Mouse (Mus musculus): Measurements from ENCODE around the gene Kcnh3. TPM values are rescaled to one million over a fixed set of nuclear protein-coding genes. Genes with fewer than 3 reads are reported as not detected.

The Kcnh3 gene
- polyA plus RNA-seq, 1 experiment from 2014 or later: 11.0 TPM

DNA sequence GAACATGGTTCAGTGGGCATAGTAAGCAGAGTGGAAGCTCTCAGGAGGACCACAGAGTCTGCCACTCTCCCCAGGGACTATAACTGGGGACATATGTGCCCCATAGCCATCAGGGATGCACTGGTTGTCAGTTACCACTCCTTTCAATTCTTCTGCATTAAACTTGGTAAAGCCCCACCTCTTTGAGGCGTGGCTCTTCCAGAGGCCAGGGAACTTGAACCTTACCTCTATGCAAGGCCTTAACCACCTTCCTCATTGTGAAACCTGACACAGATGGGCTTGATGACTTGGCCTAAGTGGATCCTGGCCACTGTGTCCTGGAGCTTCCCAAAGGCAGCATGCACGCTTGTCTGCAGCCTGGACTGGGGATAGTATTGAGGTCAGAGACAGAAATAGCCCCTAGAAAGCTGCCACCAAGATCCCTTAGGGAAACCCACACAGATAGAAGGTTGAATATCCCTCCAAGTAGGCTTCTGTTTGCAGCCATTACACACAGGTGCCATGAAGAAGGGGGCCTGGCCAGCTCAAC lies 29.9 kb downstream of the Kcnh3 start:
- TF ChIP-seq CTCF (IDR thresholded peaks at IDR 0.05): no peak
- CTCF ChIA-PET: interaction anchor here (1.0 to 2.3 kb wide), 2 partner anchors 11 to 166 kb away, joined by 3 to 10 read pairs; no protein-coding TSS in a partner anchor
- POLR2A ChIA-PET: no interaction called here
- DNase-seq (ENCODE audit: low read depth, low spot score): no peak
- no peak for ATAC-seq
- in situ Hi-C loops (cut with MboI; ENCODE audit: low pct_unique_long_range_greater_than_20kb): no loop called here
- no peaks in the 10 kb centered on the region for H3K27me3 ChIP-seq

DNA sequence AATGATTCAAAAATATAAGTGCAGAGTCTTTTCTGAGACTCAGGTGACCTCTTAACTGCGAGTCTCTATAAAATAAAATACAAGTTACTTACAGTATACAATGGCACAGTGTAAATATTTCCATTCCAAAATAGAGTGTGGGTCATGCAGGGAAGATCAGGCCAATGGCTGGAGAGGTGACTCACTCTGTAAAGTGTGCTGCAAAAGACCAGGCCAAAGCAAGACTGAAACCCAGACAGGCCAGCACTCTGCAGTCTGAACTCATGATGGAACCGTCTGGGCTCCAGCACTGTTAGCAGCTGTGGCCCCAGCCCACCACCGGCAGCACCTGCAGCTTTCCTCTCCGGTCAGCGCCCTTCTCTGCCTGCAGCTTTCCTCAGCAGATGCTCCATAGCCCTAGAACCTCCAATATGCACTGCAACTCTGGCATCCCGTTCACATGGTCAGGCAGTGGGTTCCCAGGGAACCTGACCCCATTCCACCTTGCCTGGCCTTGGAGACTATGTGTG lies 30.6 kb downstream of the Kcnh3 start:
- in situ Hi-C loops (cut with MboI; ENCODE audit: low pct_unique_long_range_greater_than_20kb): no loop called here
- H3K27me3 ChIP-seq: no peaks in the 10 kb centered on the region
- ChIA-PET POLR2A (interaction anchor here (0.6 kb wide), 1 partner anchor 106 kb away, joined by 3 read pairs; no protein-coding TSS in a partner anchor), CTCF (interaction anchor here (1.0 kb wide), 1 partner anchor 167 kb away, joined by 3 read pairs; no protein-coding TSS in a partner anchor)
- no peak for ATAC-seq
- TF ChIP-seq CTCF (IDR thresholded peaks at IDR 0.05): no peak
- DNase-seq (ENCODE audit: low read depth, low spot score): no peak

DNA sequence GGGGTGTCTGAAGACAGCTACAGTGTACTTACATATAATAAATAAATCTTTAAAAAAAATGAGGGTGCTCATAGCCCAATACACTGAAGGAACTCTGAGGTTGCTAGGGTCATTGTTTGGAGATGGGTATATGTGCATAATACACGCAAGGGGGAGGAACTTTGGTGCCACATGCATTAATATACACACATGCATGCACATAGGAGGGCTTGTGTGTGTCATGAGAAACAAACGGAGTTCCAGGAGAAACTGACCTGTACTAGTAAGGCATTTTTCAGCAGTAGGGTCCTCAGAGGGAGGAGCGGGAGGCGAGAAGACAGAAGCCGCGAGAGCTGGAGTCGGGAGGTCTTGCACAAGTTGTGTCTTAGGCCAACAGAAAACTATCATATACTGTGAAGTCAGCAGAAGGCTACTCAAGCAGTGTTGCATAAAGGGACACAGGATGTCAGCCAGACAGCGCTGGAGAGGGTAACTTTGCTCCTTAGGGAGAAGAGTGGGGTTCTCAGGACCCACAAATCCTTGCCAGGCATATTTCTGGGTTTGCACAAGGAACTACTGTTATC lies 34.6 kb downstream of the Kcnh3 start:
- no peaks in the 10 kb centered on the region for H3K27me3 ChIP-seq
- CTCF ChIA-PET: no interaction called here
- ATAC-seq (peak; percentile 46), DNase-seq (ENCODE audit: low read depth, low spot score) (no peak)
- in situ Hi-C loops (cut with MboI; ENCODE audit: low pct_unique_long_range_greater_than_20kb): no loop called here
- TF ChIP-seq CTCF (IDR thresholded peaks at IDR 0.05): no peak
- POLR2A ChIA-PET: no interaction called here

DNA sequence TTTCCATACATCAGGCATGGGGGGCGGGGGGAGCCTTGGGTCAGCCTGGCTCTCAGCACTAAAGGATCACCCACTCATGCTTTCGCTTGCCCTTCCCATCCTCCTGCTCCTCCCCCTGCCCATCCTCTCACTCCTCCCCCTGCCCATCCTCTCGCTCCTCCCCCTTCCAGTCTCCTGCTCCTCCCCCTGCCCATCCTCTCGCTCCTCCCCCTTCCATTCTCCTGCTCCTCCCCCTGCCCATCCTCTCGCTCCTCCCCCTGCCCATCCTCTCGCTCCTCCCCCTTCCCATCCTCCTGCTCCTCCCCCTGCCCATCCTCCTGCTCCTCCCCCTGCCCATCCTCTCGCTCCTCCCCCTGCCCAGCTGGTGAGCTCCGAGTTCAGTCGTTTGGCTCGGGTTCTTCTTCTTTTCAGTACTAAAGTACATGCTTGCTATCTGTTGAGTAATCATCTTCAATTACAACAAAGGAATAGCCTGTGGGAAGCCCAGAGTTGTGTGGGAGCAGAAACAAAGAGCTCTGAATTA lies 35.1 kb downstream of the Kcnh3 start:
- ChIA-PET CTCF (no interaction called here), POLR2A (no interaction called here)
- TF ChIP-seq CTCF (IDR thresholded peaks at IDR 0.05): no peak
- peak; percentile 64 for DNase-seq (ENCODE audit: low read depth, low spot score)
- H3K27me3 ChIP-seq: no peaks in the 10 kb centered on the region
- in situ Hi-C loops (cut with MboI; ENCODE audit: low pct_unique_long_range_greater_than_20kb): no loop called here
- ATAC-seq: peak; percentile 42

DNA sequence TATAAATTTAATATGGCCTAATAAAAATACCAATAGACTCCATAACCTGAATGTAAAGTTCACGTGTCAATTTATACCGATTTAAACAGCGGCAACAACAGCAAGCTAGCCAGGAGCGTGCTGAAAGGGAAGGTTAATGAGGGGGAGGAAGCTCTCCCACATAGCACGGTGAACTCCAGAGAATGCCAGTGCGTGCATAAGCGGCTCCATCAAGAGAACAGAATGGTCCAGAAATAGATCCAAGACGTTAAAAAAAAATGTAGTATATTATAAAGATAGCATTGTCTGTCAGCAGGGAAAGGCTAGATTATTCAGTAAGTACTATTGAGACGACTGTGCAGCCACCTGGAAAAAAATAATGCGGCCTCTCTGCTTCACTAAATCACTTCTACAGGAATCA lies 38.0 kb downstream of the Kcnh3 start:
- DNase-seq (ENCODE audit: low read depth, low spot score) (no peak), ATAC-seq (no peak)
- CTCF ChIA-PET: interaction anchor here (1.0 kb wide), 1 partner anchor 163 kb away, joined by 3 read pairs; no protein-coding TSS in a partner anchor
- in situ Hi-C loops (cut with MboI; ENCODE audit: low pct_unique_long_range_greater_than_20kb): no loop called here
- TF ChIP-seq CTCF (IDR thresholded peaks at IDR 0.05): no peak
- POLR2A ChIA-PET: no interaction called here
- H3K27me3 ChIP-seq: no peaks in the 10 kb centered on the region

DNA sequence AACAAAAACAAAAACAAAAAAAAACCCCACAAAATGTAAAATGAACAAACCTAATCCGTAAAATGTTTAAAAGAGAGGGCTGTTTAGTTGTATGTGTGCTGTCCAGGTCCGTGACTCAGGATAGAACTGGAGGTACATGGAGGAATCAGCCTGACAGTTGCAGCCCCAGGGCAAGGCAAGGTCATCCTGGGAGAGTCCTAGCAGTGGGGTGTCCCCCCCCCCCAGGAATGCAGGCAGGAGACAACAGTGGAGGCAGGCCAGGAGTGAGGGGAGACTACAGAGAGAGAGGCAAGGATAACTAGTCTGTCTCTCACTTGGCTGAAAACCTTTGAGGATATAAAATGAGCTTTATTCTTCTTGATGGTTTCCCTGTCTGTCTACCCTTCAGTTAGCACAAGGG lies 39.7 kb downstream of the Kcnh3 start:
- ChIA-PET POLR2A (interaction anchor here (1.1 kb wide), 1 partner anchor 51 kb away, joined by 3 read pairs; no protein-coding TSS in a partner anchor), CTCF (interaction anchor here (1.0 to 2.3 kb wide), 4 partner anchors 8 to 23 kb away, joined by 3 to 10 read pairs (median 4); no protein-coding TSS in a partner anchor)
- no peak for TF ChIP-seq CTCF (IDR thresholded peaks at IDR 0.05)
- DNase-seq (ENCODE audit: low read depth, low spot score): no peak
- in situ Hi-C loops (cut with MboI; ENCODE audit: low pct_unique_long_range_greater_than_20kb): no loop called here
- ATAC-seq: no peak
- H3K27me3 ChIP-seq: no peaks in the 10 kb centered on the region

DNA sequence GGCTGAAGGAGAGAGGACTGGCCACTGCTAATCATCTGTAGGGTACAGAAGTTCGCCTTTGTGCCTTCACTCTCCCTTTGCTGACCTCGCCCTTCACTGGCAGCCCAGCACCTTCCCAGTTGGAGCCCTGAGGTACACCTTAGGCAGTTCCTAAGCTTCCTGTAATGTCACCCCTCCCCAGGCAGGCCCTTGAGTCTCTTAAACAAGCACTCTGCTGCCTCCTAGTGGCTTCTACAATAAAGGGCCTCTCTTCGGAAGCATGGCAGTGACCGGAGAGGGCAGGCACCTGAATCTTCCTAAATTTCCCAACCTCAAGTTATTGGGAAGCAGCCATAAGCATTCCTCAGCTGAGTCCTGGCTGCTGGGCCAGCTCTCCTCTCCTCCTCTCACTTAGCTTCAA lies 41.0 kb downstream of the Kcnh3 start:
- ATAC-seq (no peak), DNase-seq (ENCODE audit: low read depth, low spot score) (no peak)
- CTCF ChIA-PET: interaction anchor here (1.4 to 2.3 kb wide), 5 partner anchors 12 to 216 kb away, joined by 4 to 10 read pairs (median 5); no protein-coding TSS in a partner anchor
- TF ChIP-seq CTCF (IDR thresholded peaks at IDR 0.05): peak; percentile 95
- POLR2A ChIA-PET: interaction anchor here (1.2 kb wide), 1 partner anchor 25 kb away, joined by 3 read pairs; no protein-coding TSS in a partner anchor
- in situ Hi-C loops (cut with MboI; ENCODE audit: low pct_unique_long_range_greater_than_20kb): no loop called here
- H3K27me3 ChIP-seq: no peaks in the 10 kb centered on the region

DNA sequence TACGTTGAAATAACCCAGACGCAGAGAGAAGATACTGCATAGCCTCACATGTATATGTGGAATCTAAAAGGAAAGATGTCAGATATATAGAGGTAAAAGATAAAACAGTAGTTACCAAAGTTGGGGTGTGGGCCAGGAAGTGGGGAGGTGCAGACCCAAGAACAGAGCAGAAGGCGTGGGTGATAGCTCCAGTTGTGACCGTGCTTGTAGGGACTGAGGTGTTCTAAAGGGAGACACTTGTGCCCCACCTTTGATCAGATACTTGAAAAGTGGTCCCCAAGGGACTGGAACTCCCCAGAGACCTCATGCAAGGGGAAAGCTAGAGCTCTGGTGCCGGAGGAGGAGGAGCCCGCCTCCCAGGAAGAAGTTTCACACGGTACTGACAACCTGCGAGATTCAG lies 51.4 kb downstream of the Kcnh3 start:
- no peak for DNase-seq (ENCODE audit: low read depth, low spot score)
- ChIA-PET POLR2A (no interaction called here), CTCF (no interaction called here)
- in situ Hi-C loops (cut with MboI; ENCODE audit: low pct_unique_long_range_greater_than_20kb): no loop called here
- H3K27me3 ChIP-seq: no peaks in the 10 kb centered on the region
- no peak for ATAC-seq
- no peak for TF ChIP-seq CTCF (IDR thresholded peaks at IDR 0.05)

DNA sequence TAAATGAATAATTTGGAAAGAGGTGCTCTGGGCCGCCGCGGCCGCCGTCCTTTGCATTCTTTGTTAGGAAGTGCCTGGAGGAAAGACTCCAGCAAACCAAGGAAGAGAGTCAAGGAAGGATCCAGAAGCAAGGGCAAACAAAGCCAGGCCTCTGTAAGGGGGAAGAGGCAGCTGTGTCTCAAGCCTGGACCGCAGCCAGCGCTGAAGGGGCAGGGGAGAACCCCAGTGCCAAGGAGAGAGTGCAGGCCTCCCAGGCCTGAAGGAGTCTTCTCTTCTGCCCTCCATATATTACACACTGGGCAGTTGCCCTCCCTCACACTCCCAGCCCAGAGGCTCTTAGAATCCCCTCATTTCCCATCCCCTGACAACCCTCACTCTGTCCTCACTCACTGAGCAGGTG lies 53.6 kb downstream of the Kcnh3 start:
- ATAC-seq (no peak), DNase-seq (ENCODE audit: low read depth, low spot score) (no peak)
- CTCF ChIA-PET: no interaction called here
- H3K27me3 ChIP-seq: no peaks in the 10 kb centered on the region
- in situ Hi-C loops (cut with MboI; ENCODE audit: low pct_unique_long_range_greater_than_20kb): no loop called here
- POLR2A ChIA-PET: no interaction called here
- no peak for TF ChIP-seq CTCF (IDR thresholded peaks at IDR 0.05)

DNA sequence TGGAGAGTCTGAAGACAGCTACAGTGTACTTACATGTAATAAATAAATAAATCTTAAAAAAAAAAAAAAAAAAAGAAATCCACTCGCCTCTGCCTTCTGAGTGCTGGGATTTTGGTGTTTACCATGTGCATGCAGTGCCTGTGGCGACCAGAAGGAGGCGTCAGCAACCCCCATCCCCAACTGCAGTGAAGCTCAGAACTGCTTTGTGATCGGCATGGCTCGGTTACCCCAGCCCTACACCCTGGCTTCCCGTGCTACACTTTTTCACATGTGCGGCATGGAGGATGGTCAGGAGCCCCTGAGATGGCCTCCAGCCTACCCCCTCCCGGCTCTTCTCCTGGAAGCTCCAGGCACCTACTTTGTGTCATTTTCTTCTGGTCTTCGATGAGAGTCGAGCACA lies 58.8 kb downstream of the Kcnh3 start:
- in situ Hi-C loops (cut with MboI; ENCODE audit: low pct_unique_long_range_greater_than_20kb): no loop called here
- no peak for TF ChIP-seq CTCF (IDR thresholded peaks at IDR 0.05)
- ATAC-seq: no peak
- no peak for DNase-seq (ENCODE audit: low read depth, low spot score)
- ChIA-PET CTCF (interaction anchor here (0.7 to 1.1 kb wide), 2 partner anchors 13 to 88 kb away, joined by 3 to 4 read pairs; no protein-coding TSS in a partner anchor), POLR2A (interaction anchor here (0.9 kb wide), 1 partner anchor 11 kb away, joined by 3 read pairs; the partner anchor contains the start of gene Prpf40b)
- H3K27me3 ChIP-seq: no peaks in the 10 kb centered on the region
